Mouse (Mus musculus): Measurements from ENCODE around the gene Phf7. TPM values are rescaled to one million over a fixed set of nuclear protein-coding genes. Genes with fewer than 3 reads are reported as not detected.

The Phf7 gene
- polyA plus RNA-seq, 2 experiments: 9.5 to 12.3 TPM

- no peak overlapping the region for H3K4me2 ChIP-seq (replicated peaks; ENCODE audit: low read depth, low read length, severe bottlenecking)
- H3K27me3 ChIP-seq (ENCODE audit: control insufficient read depth, insufficient read depth, low read length): no peaks in the 10 kb centered on the region
- H3K9me3 ChIP-seq (ENCODE audit: control insufficient read depth, low read length): no peaks in the 10 kb centered on the region
- H3K4me1 ChIP-seq (ENCODE audit: control insufficient read depth, insufficient read depth, low read length): no peaks in the 10 kb centered on the region
- WGBS: 77% methylated on average over 1 of the region's 1 CpGs
- H3K27ac ChIP-seq (replicated peaks; ENCODE audit: low read depth, low read length): no peak overlapping the region
- no peak for ATAC-seq (ENCODE audit: low FRiP score, low read depth)
- no peak overlapping the region for H3K4me3 ChIP-seq (replicated peaks; ENCODE audit: low read length)
- H3K9ac ChIP-seq (ENCODE audit: low read depth, low read length, severe bottlenecking): no peak overlapping the region
- no peak for DNase-seq (ENCODE audit: low spot score)
- no peaks in the 10 kb centered on the region for H3K36me3 ChIP-seq (ENCODE audit: control insufficient read depth, insufficient read depth, low read length)
- TF ChIP-seq POLR2A (IDR thresholded peaks at IDR 0.05; ENCODE audit: borderline replicate concordance, extremely low read depth, insufficient read depth, insufficient read length): no peak
Observed at GRCm38 (mm10) chr14:31244777-31245176, 6.3 kb downstream of the Phf7 start.

GRCm38 (mm10) chr14:31240528-31240927 is 10.6 kb downstream of the Phf7 start:
- Histone ChIP-seq H3K4me2 (replicated peaks; ENCODE audit: low read depth, low read length, severe bottlenecking) (no peak overlapping the region), H3K27me3 (ENCODE audit: control insufficient read depth, insufficient read depth, low read length) (no peaks in the 10 kb centered on the region), H3K4me1 (ENCODE audit: control insufficient read depth, insufficient read depth, low read length) (no peaks in the 10 kb centered on the region), H3K9me3 (ENCODE audit: control insufficient read depth, low read length) (no peaks in the 10 kb centered on the region), H3K9ac (ENCODE audit: low read depth, low read length, severe bottlenecking) (no peak overlapping the region), H3K36me3 (ENCODE audit: control insufficient read depth, insufficient read depth, low read length) (0 out of 2 replicates have a peak, but pooled peaks cover 8% of the 10 kb centered on the region), H3K4me3 (replicated peaks; ENCODE audit: low read length) (no peak overlapping the region), H3K27ac (replicated peaks; ENCODE audit: low read depth, low read length) (no peak overlapping the region)
- 42% methylated on average over 3 of the region's 3 CpGs for WGBS
- DNase-seq (ENCODE audit: low spot score): peak; percentile 12
- no peak for TF ChIP-seq POLR2A (IDR thresholded peaks at IDR 0.05; ENCODE audit: borderline replicate concordance, extremely low read depth, insufficient read depth, insufficient read length)
- peak; percentile 83 for ATAC-seq (ENCODE audit: low FRiP score, low read depth)

- WGBS: 80% methylated on average over 7 of the region's 7 CpGs
- no peak for ATAC-seq (ENCODE audit: low FRiP score, low read depth)
- TF ChIP-seq POLR2A (IDR thresholded peaks at IDR 0.05; ENCODE audit: borderline replicate concordance, extremely low read depth, insufficient read depth, insufficient read length): no peak
Observed at GRCm38 (mm10) chr14:31237101-31237882, 13.8 kb downstream of the Phf7 start.

GRCm38 (mm10) chr14:31233996-31234591 is 17.0 kb downstream of the Phf7 start:
- DNase-seq (ENCODE audit: low spot score) (peak; percentile 78), ATAC-seq (ENCODE audit: low FRiP score, low read depth) (peak; percentile 32)
- Histone ChIP-seq H3K4me1 (ENCODE audit: control insufficient read depth, insufficient read depth, low read length) (peaks cover 3% of the 10 kb centered on the region; the same call in 1 of the 2 replicates), H3K9ac (ENCODE audit: low read depth, low read length, severe bottlenecking) (no peak overlapping the region), H3K27me3 (ENCODE audit: control insufficient read depth, insufficient read depth, low read length) (no peaks in the 10 kb centered on the region), H3K36me3 (ENCODE audit: control insufficient read depth, insufficient read depth, low read length) (0 out of 2 replicates have a peak, but pooled peaks cover 5% of the 10 kb centered on the region), H3K4me3 (replicated peaks; ENCODE audit: low read length) (no peak overlapping the region), H3K27ac (replicated peaks; ENCODE audit: low read depth, low read length) (no peak overlapping the region), H3K4me2 (replicated peaks; ENCODE audit: low read depth, low read length, severe bottlenecking) (no peak overlapping the region), H3K9me3 (ENCODE audit: control insufficient read depth, low read length) (no peaks in the 10 kb centered on the region)
- TF ChIP-seq POLR2A (IDR thresholded peaks at IDR 0.05; ENCODE audit: borderline replicate concordance, extremely low read depth, insufficient read depth, insufficient read length): no peak
- 20% methylated on average over 11 of the region's 11 CpGs for WGBS

More at GRCm38 (mm10) chr14:31237101-31237882, 13.8 kb downstream of the Phf7 start:
- Histone ChIP-seq H3K36me3 (ENCODE audit: control insufficient read depth, insufficient read depth, low read length) (0 out of 2 replicates have a peak, but pooled peaks cover 8% of the 10 kb centered on the region), H3K27ac (replicated peaks; ENCODE audit: low read depth, low read length) (no peak overlapping the region), H3K27me3 (ENCODE audit: control insufficient read depth, insufficient read depth, low read length) (no peaks in the 10 kb centered on the region), H3K9me3 (ENCODE audit: control insufficient read depth, low read length) (no peaks in the 10 kb centered on the region), H3K4me3 (replicated peaks; ENCODE audit: low read length) (no peak overlapping the region), H3K4me2 (replicated peaks; ENCODE audit: low read depth, low read length, severe bottlenecking) (no peak overlapping the region), H3K9ac (ENCODE audit: low read depth, low read length, severe bottlenecking) (no peak overlapping the region), H3K4me1 (ENCODE audit: control insufficient read depth, insufficient read depth, low read length) (no peaks in the 10 kb centered on the region)
- no peak for DNase-seq (ENCODE audit: low spot score)

GRCm38 (mm10) chr14:31233070-31233995 is 17.8 kb downstream of the Phf7 start:
- Histone ChIP-seq H3K4me1 (ENCODE audit: control insufficient read depth, insufficient read depth, low read length) (peaks cover 3% of the 10 kb centered on the region; the same call in 1 of the 2 replicates), H3K4me2 (replicated peaks; ENCODE audit: low read depth, low read length, severe bottlenecking) (no peak overlapping the region), H3K9me3 (ENCODE audit: control insufficient read depth, low read length) (no peaks in the 10 kb centered on the region), H3K27me3 (ENCODE audit: control insufficient read depth, insufficient read depth, low read length) (no peaks in the 10 kb centered on the region), H3K9ac (ENCODE audit: low read depth, low read length, severe bottlenecking) (no peak overlapping the region), H3K4me3 (replicated peaks; ENCODE audit: low read length) (no peak overlapping the region), H3K27ac (replicated peaks; ENCODE audit: low read depth, low read length) (no peak overlapping the region), H3K36me3 (ENCODE audit: control insufficient read depth, insufficient read depth, low read length) (no peaks in the 10 kb centered on the region)
- DNase-seq (ENCODE audit: low spot score): no peak
- TF ChIP-seq POLR2A (IDR thresholded peaks at IDR 0.05; ENCODE audit: borderline replicate concordance, extremely low read depth, insufficient read depth, insufficient read length): no peak
- no peak; the same call in 1 of the 2 replicates for ATAC-seq (ENCODE audit: low FRiP score, low read depth)
- WGBS: 82% methylated on average over 14 of the region's 14 CpGs
